Mouse (Mus musculus) liver, adult 2 months (tissue): ENCODE results near the gene Matn1.

Experiments used
- CTCF ChIP-seq: fragments of 200-500 bp; IDR thresholded peaks from 2 replicates; pipeline ENCODE4 v1.5.1; 2011; ENCODE audit warnings: low read depth, low read length, control low read depth
- POLR2A ChIP-seq: fragments of 200-500 bp; IDR thresholded peaks from 2 replicates; pipeline ENCODE4 v1.6.1; 2011; ENCODE audit warnings: low read length, control low read depth; ENCODE audit not compliant: insufficient read depth; ENCODE audit errors: extremely low read depth

DNA sequence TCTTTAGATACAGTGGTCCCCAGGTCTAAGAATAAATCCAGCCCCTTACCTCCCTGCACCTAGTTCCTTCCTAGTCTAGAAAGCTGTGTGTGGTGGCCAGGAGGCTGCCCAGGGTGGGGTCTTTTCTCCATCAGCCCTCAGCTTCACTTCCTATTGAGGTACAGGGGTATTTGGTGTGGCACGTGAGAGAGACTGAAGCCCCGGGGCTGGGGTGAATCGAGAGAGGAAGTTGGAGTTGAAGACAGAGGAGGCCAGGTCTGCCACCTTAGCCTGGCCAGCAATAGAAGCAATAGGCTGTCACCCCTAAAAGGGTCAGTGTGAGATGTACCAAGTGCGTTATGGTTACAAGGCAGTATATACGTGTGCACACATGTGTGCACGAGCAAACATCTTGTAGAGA lies 38.3 kb upstream of the Matn1 start:
- no peak for TF ChIP-seq POLR2A
- TF ChIP-seq CTCF = no peak
